Mouse (Mus musculus) forebrain, embryonic 16.5 days (tissue): ENCODE data around the gene Cfap77. TPM values are rescaled to one million over a fixed set of nuclear protein-coding genes. Genes with fewer than 3 reads are reported as not detected.

Experiments used
- ATAC-seq: fragments of 200-750 bp; cut with Nextera tagmentation; 2 replicates; pipeline ENCODE4 v1.8.0; 2017; ENCODE audit warnings: mild to moderate bottlenecking, moderate library complexity
- H3K27ac ChIP-seq: fragments of 300-500 bp; sonication (generic); 2 replicates; pipeline ENCODE4 v1.5.1; 2014; ENCODE audit warnings: low read length, control low read depth
- H3K27me3 ChIP-seq: fragments of 300-500 bp; sonication (generic); replicated peaks from 2 replicates; pipeline ENCODE4 v1.6.1; 2014; ENCODE audit warnings: low read length; ENCODE audit not compliant: control insufficient read depth, insufficient read depth
- H3K36me3 ChIP-seq: fragments of 300-500 bp; sonication (generic); 2 replicates; pipeline ENCODE4 v1.6.1; 2014; ENCODE audit not compliant: control insufficient read depth, insufficient read depth
- H3K4me1 ChIP-seq: fragments of 300-500 bp; sonication (generic); replicated peaks from 2 replicates; pipeline ENCODE4 v1.6.1; 2014; ENCODE audit warnings: low read length; ENCODE audit not compliant: control insufficient read depth, insufficient read depth
- H3K4me2 ChIP-seq: fragments of 300-500 bp; sonication (generic); 2 replicates; pipeline ENCODE4 v1.6.1; 2014; ENCODE audit warnings: mild to moderate bottlenecking, low read length, control low read depth
- H3K4me3 ChIP-seq: fragments of 300-500 bp; sonication (generic); replicated peaks from 2 replicates; pipeline ENCODE4 v1.5.1; 2014; ENCODE audit warnings: mild to moderate bottlenecking, low read length, control low read depth
- H3K9ac ChIP-seq: fragments of 300-500 bp; sonication (generic); replicated peaks from 2 replicates; pipeline ENCODE4 v1.6.1; 2014; ENCODE audit warnings: low read depth, low read length, control low read depth
- H3K9me3 ChIP-seq: fragments of 300-500 bp; sonication (generic); 2 replicates; pipeline ENCODE4 v1.6.1; 2016; ENCODE audit warnings: low read length; ENCODE audit not compliant: control insufficient read depth
- WGBS: fragments of 180-500 bp; shearing (Covaris S2); extraction: QIAGEN DNeasy Blood & Tissue Kit; methylation state at CpG from one replicate; pipeline ENCODE4 v1.1.7; 2014; 5-methylcytosine and 5-hydroxymethylcytosine counted together
- polyA plus RNA-seq: library from polyadenylated mRNA; unstranded; fragments of >200 nt; fragmentation: Nextera tagmentation; extraction: Ambion mirVana; gene quantifications from 2 replicates; pipeline ENCODE4 v1.2.1, GENCODE M21; 2015

Cfap77 gene
- polyA plus RNA-seq, 1 experiment from 2014 or later: 0.20 TPM

- Histone ChIP-seq H3K9ac (no peak overlapping the region), H3K9me3 (no peaks in the 10 kb centered on the region), H3K36me3 (no peaks in the 10 kb centered on the region), H3K4me1 (no peaks in the 10 kb centered on the region), H3K27me3 (peaks cover 8% of the 10 kb centered on the region), H3K4me3 (no peak overlapping the region), H3K27ac (no peak overlapping the region), H3K4me2 (no peak overlapping the region)
- 97% methylated on average over 3 of the region's 3 CpGs for WGBS
- ATAC-seq: no peak
These were observed 66.1 kb downstream of the Cfap77 start for GRCm38 (mm10) chr2:28988781-28989180.

GRCm38 (mm10) chr2:28980080-28980910, 74.6 kb downstream of the Cfap77 start:
- Histone ChIP-seq H3K9ac (no peak overlapping the region), H3K36me3 (no peaks in the 10 kb centered on the region), H3K9me3 (no peaks in the 10 kb centered on the region), H3K27ac (no peak overlapping the region), H3K4me3 (no peak overlapping the region), H3K4me1 (no peaks in the 10 kb centered on the region), H3K27me3 (peaks cover 19% of the 10 kb centered on the region), H3K4me2 (no peak overlapping the region)
- 41% methylated on average over 20 of the region's 20 CpGs for WGBS
- ATAC-seq: no peak

GRCm38 (mm10) chr2:28978461-28978860, 76.4 kb downstream of the Cfap77 start:
- H3K4me1 ChIP-seq: 0 out of 2 replicates have a peak, but pooled peaks cover 4% of the 10 kb centered on the region
- H3K27ac ChIP-seq: no peak overlapping the region
- no peak overlapping the region for H3K9ac ChIP-seq
- 42% methylated on average over 4 of the region's 4 CpGs for WGBS
- H3K36me3 ChIP-seq: no peaks in the 10 kb centered on the region
- H3K9me3 ChIP-seq: no peaks in the 10 kb centered on the region
- ATAC-seq: no peak
- H3K4me3 ChIP-seq: no peak overlapping the region
- no peak overlapping the region for H3K4me2 ChIP-seq
- peaks cover 27% of the 10 kb centered on the region for H3K27me3 ChIP-seq

- Histone ChIP-seq H3K36me3 (no peaks in the 10 kb centered on the region), H3K27ac (no peak overlapping the region), H3K4me2 (no peak overlapping the region), H3K27me3 (peaks cover 27% of the 10 kb centered on the region), H3K9me3 (no peaks in the 10 kb centered on the region), H3K9ac (no peak overlapping the region), H3K4me3 (no peak overlapping the region), H3K4me1 (0 out of 2 replicates have a peak, but pooled peaks cover 4% of the 10 kb centered on the region)
- 7% methylated on average over 7 of the region's 7 CpGs for WGBS
- ATAC-seq: peak; percentile 59; the same call in 1 of the 2 replicates
These were observed 78.2 kb downstream of the Cfap77 start for GRCm38 (mm10) chr2:28976635-28977034.

GRCm38 (mm10) chr2:28975604-28976003, 79.3 kb downstream of the Cfap77 start:
- no peak overlapping the region for H3K4me2 ChIP-seq
- H3K27me3 ChIP-seq: peaks cover 27% of the 10 kb centered on the region
- no peak overlapping the region for H3K27ac ChIP-seq
- no peaks in the 10 kb centered on the region for H3K9me3 ChIP-seq
- WGBS: 75% methylated on average over 5 of the region's 5 CpGs
- no peak for ATAC-seq
- H3K4me3 ChIP-seq: no peak overlapping the region
- no peak overlapping the region for H3K9ac ChIP-seq
- H3K36me3 ChIP-seq: no peaks in the 10 kb centered on the region
- H3K4me1 ChIP-seq: 0 out of 2 replicates have a peak, but pooled peaks cover 4% of the 10 kb centered on the region

- 0 out of 2 replicates have a peak overlapping the region, but pooled peaks have one; percentile 17 for H3K9ac ChIP-seq
- 40% methylated on average over 6 of the region's 6 CpGs for WGBS
- H3K4me3 ChIP-seq: no peak overlapping the region
- no peaks in the 10 kb centered on the region for H3K36me3 ChIP-seq
- H3K4me1 ChIP-seq: 0 out of 2 replicates have a peak, but pooled peaks cover 8% of the 10 kb centered on the region
- ATAC-seq: no peak
- peaks cover 27% of the 10 kb centered on the region for H3K27me3 ChIP-seq
- no peak overlapping the region for H3K4me2 ChIP-seq
- H3K27ac ChIP-seq: no peak overlapping the region
- no peaks in the 10 kb centered on the region for H3K9me3 ChIP-seq
These were observed 80.3 kb downstream of the Cfap77 start for GRCm38 (mm10) chr2:28974520-28974919.

GRCm38 (mm10) chr2:28973832-28974450, 80.9 kb downstream of the Cfap77 start:
- H3K4me2 ChIP-seq: no peak overlapping the region
- H3K9ac ChIP-seq: no peak overlapping the region
- H3K27me3 ChIP-seq: peaks cover 27% of the 10 kb centered on the region
- no peak for ATAC-seq
- WGBS: 35% methylated on average over 15 of the region's 15 CpGs
- H3K27ac ChIP-seq: no peak overlapping the region
- H3K9me3 ChIP-seq: no peaks in the 10 kb centered on the region
- H3K4me3 ChIP-seq: no peak overlapping the region
- no peaks in the 10 kb centered on the region for H3K36me3 ChIP-seq
- H3K4me1 ChIP-seq: 0 out of 2 replicates have a peak, but pooled peaks cover 8% of the 10 kb centered on the region

GRCm38 (mm10) chr2:28970424-28970823, 84.4 kb downstream of the Cfap77 start:
- 0 out of 2 replicates have a peak, but pooled peaks cover 8% of the 10 kb centered on the region for H3K4me1 ChIP-seq
- no peak overlapping the region for H3K27ac ChIP-seq
- 41% methylated on average over 14 of the region's 14 CpGs for WGBS
- no peak for ATAC-seq
- H3K4me3 ChIP-seq: no peak overlapping the region
- no peak overlapping the region for H3K9ac ChIP-seq
- no peaks in the 10 kb centered on the region for H3K9me3 ChIP-seq
- peaks cover 10% of the 10 kb centered on the region for H3K27me3 ChIP-seq
- H3K36me3 ChIP-seq: no peaks in the 10 kb centered on the region
- no peak overlapping the region for H3K4me2 ChIP-seq

- H3K9me3 ChIP-seq: no peaks in the 10 kb centered on the region
- H3K9ac ChIP-seq: no peak overlapping the region
- no peak overlapping the region for H3K4me2 ChIP-seq
- no peak overlapping the region for H3K4me3 ChIP-seq
- H3K4me1 ChIP-seq: 0 out of 2 replicates have a peak, but pooled peaks cover 4% of the 10 kb centered on the region
- no peak overlapping the region for H3K27ac ChIP-seq
- WGBS: 91% methylated on average over 1 of the region's 1 CpGs
- H3K36me3 ChIP-seq: no peaks in the 10 kb centered on the region
- no peak for ATAC-seq
- H3K27me3 ChIP-seq: no peaks in the 10 kb centered on the region; the same call in 1 of the 2 replicates
These were observed 86.6 kb downstream of the Cfap77 start for GRCm38 (mm10) chr2:28968278-28968677.
